Mouse (Mus musculus) kidney, adult 2 months (tissue): Measurements from ENCODE around the gene Hsd17b11.
"Not testable (repeated sequence)": the region's sequence is repeated elsewhere in the genome, so short reads cannot be mapped to it uniquely, and the experiment has no call there.

Experiments used
- CTCF ChIP-seq: fragments of 200-500 bp; conservative IDR thresholded peaks from 2 replicates; pipeline ENCODE4 v1.5.1; 2011; ENCODE audit warnings: low read depth, mild to moderate bottlenecking, control low read depth, low read length, moderate library complexity, mixed read lengths; ENCODE audit not compliant: insufficient read depth, insufficient read length
- POLR2A ChIP-seq: fragments of 200-500 bp; IDR thresholded peaks from one replicate; pipeline ENCODE4 v1.6.1; 2011; ENCODE audit warnings: low read depth, low read length, control low read depth

DNA sequence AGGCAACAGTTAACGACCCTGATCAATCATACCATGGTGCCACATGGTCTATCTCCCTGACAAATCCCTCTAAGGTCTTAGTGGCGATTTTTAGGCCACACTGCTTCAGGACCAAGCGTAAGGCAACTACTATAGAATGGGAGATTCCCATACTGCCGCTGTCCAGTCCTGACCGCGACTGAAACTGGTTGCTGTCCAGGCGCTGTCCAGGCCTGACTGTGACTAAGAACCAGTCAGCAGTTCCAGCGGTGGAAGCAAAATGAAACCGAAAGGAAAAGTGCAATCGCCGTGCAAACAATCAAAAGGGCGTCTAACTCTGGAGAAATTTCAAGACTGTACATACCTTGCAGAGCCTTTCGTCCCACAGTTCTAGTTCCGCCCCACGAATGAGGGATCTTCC, 71.6 kb downstream of the Hsd17b11 start:
- not testable (repeated sequence) for TF ChIP-seq CTCF, POLR2A
